Mouse (Mus musculus) adrenal gland (tissue): Measurements from ENCODE around the gene Rfc4.

Source experiments
- intact Hi-C: fragments of 180-260 bp; cut with DNase I; formaldehyde crosslinking; loops from one replicate; pipeline ENCODE4 v1.15.1; 2025
- long read RNA-seq, 2 experiments: library from polyadenylated mRNA; unstranded; transcript quantifications; one replicate each; pipeline ENCODE4 v2.0.0; 2020; ENCODE audit warnings: borderline replicate concordance in 1 of 2; ENCODE audit not compliant: insufficient replicate concordance in 1 of 2

Rfc4 gene
- long read RNA-seq, experiment 1, transcript Rfc4-201 (11 exons, 1,228 nt) = major isoform, 8 of 10 reads
- long read RNA-seq, experiment 1, partial matches to known transcripts = 1 of 10 reads
- long read RNA-seq, experiment 1, other reads (novel, unspliced or antisense) = 1 of 10 reads
- long read RNA-seq, experiment 2, transcript Rfc4-201 (11 exons, 1,228 nt) = major isoform, 14 of 17 reads
- long read RNA-seq, experiment 2, partial matches to known transcripts = 1 of 17 reads
- long read RNA-seq, experiment 2, other reads (novel, unspliced or antisense) = 1 of 17 reads

- intact Hi-C loops = loop anchor here (10.0 kb wide), 1 partner anchor 263 kb away; no protein-coding TSS in a partner anchor
Measured at GRCm38 (mm10) chr16:23127673-23128375, at the start of gene Rfc4. Gene Rfc4, minus strand, starts transcription at chr16:23127737.

- intact Hi-C loops = no loop called here
Measured at GRCm38 (mm10) chr16:23175956-23176355, 48.4 kb upstream of the Rfc4 start.

GRCm38 (mm10) chr16:23174855-23175254 lies 47.3 kb upstream of the Rfc4 start:
- intact Hi-C loops = no loop called here

- intact Hi-C loops = no loop called here
Measured at GRCm38 (mm10) chr16:23173904-23174303, 46.4 kb upstream of the Rfc4 start.

GRCm38 (mm10) chr16:23170813-23171212 lies 43.3 kb upstream of the Rfc4 start:
- intact Hi-C loops = no loop called here

- intact Hi-C loops = no loop called here
Measured at GRCm38 (mm10) chr16:23167079-23167478, 39.5 kb upstream of the Rfc4 start.

- intact Hi-C loops = no loop called here
Measured at GRCm38 (mm10) chr16:23166646-23167045, 39.1 kb upstream of the Rfc4 start.

- intact Hi-C loops = no loop called here
Measured at GRCm38 (mm10) chr16:23165441-23165840, 37.9 kb upstream of the Rfc4 start.

GRCm38 (mm10) chr16:23164443-23164842 lies 36.9 kb upstream of the Rfc4 start:
- intact Hi-C loops = no loop called here

GRCm38 (mm10) chr16:23162116-23162515 lies 34.6 kb upstream of the Rfc4 start:
- intact Hi-C loops = no loop called here

- intact Hi-C loops = loop anchor here (5.0 kb wide), 1 partner anchor 63 kb away; the partner anchor contains the start of gene St6gal1
Measured at GRCm38 (mm10) chr16:23159749-23160148, 32.2 kb upstream of the Rfc4 start.

GRCm38 (mm10) chr16:23158957-23159356 lies 31.4 kb upstream of the Rfc4 start:
- intact Hi-C loops = loop anchor here (5.0 kb wide), 1 partner anchor 63 kb away; the partner anchor contains the start of gene St6gal1

GRCm38 (mm10) chr16:23158292-23158691 lies 30.8 kb upstream of the Rfc4 start:
- intact Hi-C loops = loop anchor here (5.0 kb wide), 1 partner anchor 64 kb away; the partner anchor contains the start of gene St6gal1

GRCm38 (mm10) chr16:23157013-23157412 lies 29.5 kb upstream of the Rfc4 start:
- intact Hi-C loops = loop anchor here (5.0 kb wide), 1 partner anchor 65 kb away; the partner anchor contains the start of gene St6gal1

- intact Hi-C loops = no loop called here
Measured at GRCm38 (mm10) chr16:23154261-23154660, 26.7 kb upstream of the Rfc4 start.

GRCm38 (mm10) chr16:23151423-23151822 lies 23.9 kb upstream of the Rfc4 start:
- intact Hi-C loops = loop anchor here (1.0 kb wide), 1 partner anchor 252 kb away; no protein-coding TSS in a partner anchor

GRCm38 (mm10) chr16:23149396-23149795 lies 21.9 kb upstream of the Rfc4 start:
- intact Hi-C loops = no loop called here

GRCm38 (mm10) chr16:23148936-23149335 lies 21.4 kb upstream of the Rfc4 start:
- intact Hi-C loops = no loop called here

- intact Hi-C loops = no loop called here
Measured at GRCm38 (mm10) chr16:23146280-23146679, 18.7 kb upstream of the Rfc4 start, which contains the start of gene Adipoq. Gene Adipoq, plus strand, starts transcription at chr16:23146536.

GRCm38 (mm10) chr16:23145211-23145610 lies 17.7 kb upstream of the Rfc4 start:
- intact Hi-C loops = no loop called here

- intact Hi-C loops = no loop called here
Measured at GRCm38 (mm10) chr16:23144326-23144725, 16.8 kb upstream of the Rfc4 start.

- intact Hi-C loops = no loop called here
Measured at GRCm38 (mm10) chr16:23140911-23141310, 13.4 kb upstream of the Rfc4 start.
